Mouse (Mus musculus) Patski (cell line): ENCODE results near the gene Spata9. TPM values are rescaled to one million over a fixed set of nuclear protein-coding genes. Genes with fewer than 3 reads are reported as not detected.

Source experiments
- ATAC-seq: fragments of 100-300 bp; one replicate; pipeline ENCODE4 v1.8.0; 2021
- CTCF ChIA-PET: fragments of 350-600 bp; sonication (Branson Sonifier 250); formaldehyde crosslinking; loops from one replicate; lab custom pipeline; 2022; ENCODE audit warnings: inconsistent platforms; lab: Charles Lee
- POLR2A ChIA-PET: fragments of 350-600 bp; sonication (Branson Sonifier 250); formaldehyde crosslinking; loops from one replicate; lab custom pipeline; 2022; ENCODE audit warnings: antibody characterized with exemption, inconsistent platforms; lab: Charles Lee
- DNase-seq: peaks from one replicate; pipeline ENCODE4 v3.0.0-alpha.2; 2011; ENCODE audit warnings: low read depth, low spot score
- H3K27me3 ChIP-seq: fragments of 371-371 bp; one replicate; pipeline ENCODE4 v1.5.1; 2021
- CTCF ChIP-seq: fragments of 100-300 bp; IDR thresholded peaks from one replicate; pipeline ENCODE4 v1.5.1; 2021
- in situ Hi-C: fragments of 300-500 bp; cut with MboI; formaldehyde crosslinking; loops from 3 replicates; pipeline ENCODE4 v1.11.1; 2018; ENCODE audit warnings: low pct_unique_long_range_greater_than_20kb, mixed read lengths
- polyA plus RNA-seq: library from polyadenylated mRNA; unstranded; gene quantifications from one replicate; pipeline ENCODE4 v1.2.3, GENCODE M21; 2021

Gene Spata9
- polyA plus RNA-seq, 1 experiment from 2014 or later = 1.7 TPM

- ATAC-seq (no peak), DNase-seq (no peak)
- H3K27me3 ChIP-seq = no peaks in the 10 kb centered on the region
- CTCF ChIA-PET = interaction anchor here (1.0 to 2.1 kb wide), 7 partner anchors 9 to 78 kb away, joined by 3 to 6 read pairs (median 4); partner anchors contain the start of gene Rfesd
- POLR2A ChIA-PET = interaction anchor here (0.6 to 1.1 kb wide), 3 partner anchors 10 to 76 kb away, joined by 7 to 8 read pairs (median 7); partner anchors contain the start of gene Rfesd
- TF ChIP-seq CTCF = peak; percentile 34
- in situ Hi-C loops = loop anchor here (10.0 kb wide), 1 partner anchor 72 kb away; the partner anchor contains the start of gene Rfesd
These were observed 24.2 kb upstream of the Spata9 start for GRCm38 (mm10) chr13:75942731-75943130.

- ATAC-seq (peak; percentile 75), DNase-seq (peak; percentile 9)
- no peaks in the 10 kb centered on the region for H3K27me3 ChIP-seq
- POLR2A ChIA-PET = interaction anchor here (0.6 to 1.1 kb wide), 6 partner anchors 11 to 119 kb away, joined by 3 to 8 read pairs (median 6); partner anchors contain the start of gene Rfesd
- no peak for TF ChIP-seq CTCF
- CTCF ChIA-PET = interaction anchor here (1.0 to 2.3 kb wide), 9 partner anchors 9 to 78 kb away, joined by 3 to 6 read pairs (median 4); partner anchors contain the start of gene Rfesd
- in situ Hi-C loops = loop anchor here (10.0 kb wide), 1 partner anchor 71 kb away; the partner anchor contains the start of gene Rfesd
These were observed 23.5 kb upstream of the Spata9 start, which contains the start of gene Rhobtb3 for GRCm38 (mm10) chr13:75943189-75944043. Gene Rhobtb3, minus strand, starts transcription at chr13:75943925.

- no peak for TF ChIP-seq CTCF
- POLR2A ChIA-PET = interaction anchor here (0.7 kb wide), 3 partner anchors 32 to 120 kb away, joined by 3 to 4 read pairs (median 3); no protein-coding TSS in a partner anchor
- in situ Hi-C loops = loop anchor here (10.0 kb wide), 1 partner anchor 71 kb away; the partner anchor contains the start of gene Rfesd
- ATAC-seq (peak; percentile 63), DNase-seq (peak; percentile 13)
- CTCF ChIA-PET = interaction anchor here (1.8 to 2.3 kb wide), 2 partner anchors 11 to 41 kb away, joined by 5 to 6 read pairs; no protein-coding TSS in a partner anchor
- no peaks in the 10 kb centered on the region for H3K27me3 ChIP-seq
These were observed 22.7 kb upstream of the Spata9 start for GRCm38 (mm10) chr13:75944044-75944820.

GRCm38 (mm10) chr13:75950295-75950694 is 16.7 kb upstream of the Spata9 start:
- ChIA-PET CTCF (no interaction called here), POLR2A (no interaction called here)
- no peak for TF ChIP-seq CTCF
- H3K27me3 ChIP-seq = no peaks in the 10 kb centered on the region
- in situ Hi-C loops = loop anchor here (25.0 kb wide), 1 partner anchor 362 kb away; the partner anchor contains the start of gene Fam81b
- no peak for DNase-seq
- ATAC-seq = no peak

- no peaks in the 10 kb centered on the region for H3K27me3 ChIP-seq
- DNase-seq = no peak
- no peak for TF ChIP-seq CTCF
- no peak for ATAC-seq
- in situ Hi-C loops = loop anchor here (25.0 kb wide), 1 partner anchor 357 kb away; the partner anchor contains the start of gene Fam81b
- POLR2A ChIA-PET = no interaction called here
- CTCF ChIA-PET = no interaction called here
These were observed 11.5 kb upstream of the Spata9 start for GRCm38 (mm10) chr13:75955357-75955992.

GRCm38 (mm10) chr13:75974481-75974880 is 7.5 kb downstream of the Spata9 start:
- no peak for ATAC-seq
- in situ Hi-C loops = loop anchor here (25.0 kb wide), 1 partner anchor 338 kb away; the partner anchor contains the start of gene Fam81b
- POLR2A ChIA-PET = no interaction called here
- CTCF ChIA-PET = interaction anchor here (0.8 to 0.9 kb wide), 2 partner anchors 32 to 34 kb away, joined by 3 read pairs; no protein-coding TSS in a partner anchor
- TF ChIP-seq CTCF = no peak
- no peak for DNase-seq
- H3K27me3 ChIP-seq = no peaks in the 10 kb centered on the region

- ChIA-PET CTCF (interaction anchor here (1.4 kb wide), 1 partner anchor 16 kb away, joined by 3 read pairs; no protein-coding TSS in a partner anchor), POLR2A (interaction anchor here (0.6 kb wide), 1 partner anchor 32 kb away, joined by 4 read pairs; no protein-coding TSS in a partner anchor)
- no peak for TF ChIP-seq CTCF
- in situ Hi-C loops = no loop called here
- DNase-seq = no peak
- no peaks in the 10 kb centered on the region for H3K27me3 ChIP-seq
- no peak for ATAC-seq
These were observed 8.7 kb downstream of the Spata9 start for GRCm38 (mm10) chr13:75975629-75976028.

GRCm38 (mm10) chr13:75976218-75976617 is 9.3 kb downstream of the Spata9 start:
- H3K27me3 ChIP-seq = no peaks in the 10 kb centered on the region
- POLR2A ChIA-PET = interaction anchor here (0.6 kb wide), 1 partner anchor 32 kb away, joined by 4 read pairs; no protein-coding TSS in a partner anchor
- no peak for ATAC-seq
- CTCF ChIA-PET = interaction anchor here (1.4 kb wide), 1 partner anchor 15 kb away, joined by 3 read pairs; no protein-coding TSS in a partner anchor
- no peak for DNase-seq
- in situ Hi-C loops = no loop called here
- TF ChIP-seq CTCF = no peak

- ChIA-PET POLR2A (no interaction called here), CTCF (interaction anchor here (1.4 kb wide), 1 partner anchor 15 kb away, joined by 3 read pairs; no protein-coding TSS in a partner anchor)
- TF ChIP-seq CTCF = no peak
- in situ Hi-C loops = no loop called here
- DNase-seq (no peak), ATAC-seq (no peak)
- H3K27me3 ChIP-seq = no peaks in the 10 kb centered on the region
These were observed 9.7 kb downstream of the Spata9 start for GRCm38 (mm10) chr13:75976649-75977048.
